Mouse (Mus musculus) liver, adult 2 months (tissue): ENCODE data around the gene Mei1. TPM values are rescaled to one million over a fixed set of nuclear protein-coding genes. Genes with fewer than 3 reads are reported as not detected.

Source experiments
- DNase-seq: peaks from one replicate; pipeline ENCODE4 v3.0.0-alpha.2; 2011; ENCODE audit warnings: low read depth, low spot score; ENCODE audit errors: extremely low read depth
- H3K27ac ChIP-seq: fragments of 200-500 bp; replicated peaks from 2 replicates; pipeline ENCODE4 v1.5.1; 2012; ENCODE audit warnings: low read depth, mild to moderate bottlenecking, control low read depth, inconsistent platforms, low read length; ENCODE audit not compliant: insufficient read depth
- H3K27me3 ChIP-seq: fragments of 200-500 bp; 2 replicates; pipeline ENCODE4 v1.6.1; 2012; ENCODE audit warnings: mild to moderate bottlenecking, moderate library complexity, low read length, inconsistent platforms; ENCODE audit not compliant: control insufficient read depth, insufficient read depth
- H3K36me3 ChIP-seq: fragments of 200-500 bp; 2 replicates; pipeline ENCODE4 v1.6.1; 2012; ENCODE audit warnings: low read length, inconsistent platforms; ENCODE audit not compliant: control insufficient read depth, insufficient read depth
- H3K4me1 ChIP-seq: fragments of 200-500 bp; 2 replicates; pipeline ENCODE4 v1.6.1; 2011; ENCODE audit warnings: low read length; ENCODE audit not compliant: control insufficient read depth, insufficient read depth
- H3K4me3 ChIP-seq: fragments of 200-500 bp; 2 replicates; pipeline ENCODE4 v1.5.1; 2011; ENCODE audit warnings: low read depth, mild to moderate bottlenecking, control low read depth, low read length, moderate library complexity; ENCODE audit not compliant: insufficient read depth
- H3K79me2 ChIP-seq: fragments of 200-500 bp; 2 replicates; pipeline ENCODE4 v1.6.1; 2012; ENCODE audit warnings: inconsistent platforms, mild to moderate bottlenecking, low read length, moderate library complexity; ENCODE audit not compliant: control insufficient read depth, insufficient read depth
- H3K9ac ChIP-seq: fragments of 200-500 bp; 2 replicates; pipeline ENCODE4 v1.6.1; 2012; ENCODE audit warnings: low read depth, mild to moderate bottlenecking, control low read depth, inconsistent platforms, low read length
- CTCF ChIP-seq: fragments of 200-500 bp; IDR thresholded peaks from 2 replicates; pipeline ENCODE4 v1.5.1; 2011; ENCODE audit warnings: low read depth, low read length, control low read depth
- POLR2A ChIP-seq: fragments of 200-500 bp; IDR thresholded peaks from 2 replicates; pipeline ENCODE4 v1.6.1; 2011; ENCODE audit warnings: low read length, control low read depth; ENCODE audit not compliant: insufficient read depth; ENCODE audit errors: extremely low read depth
- WGBS: fragments of 180-500 bp; shearing (Covaris S2); methylation state at CpG from one replicate; pipeline ENCODE4 v1.1.7; 2018; 5-methylcytosine and 5-hydroxymethylcytosine counted together
- polyA plus RNA-seq: library from polyadenylated mRNA; depleted of rRNA; stranded (reverse); fragments of >200 nt; gene quantifications from 2 replicates; pipeline ENCODE4 v1.2.3, GENCODE M21; 2012; rRNA removed
- total RNA-seq: library from RNA; depleted of rRNA; stranded (reverse); fragments of >200 nt; gene quantifications from 2 replicates; pipeline ENCODE4 v1.2.3, GENCODE M21; 2014; rRNA removed

The Mei1 gene
- total and polyA plus RNA-seq, 2 experiments = not detected

DNA sequence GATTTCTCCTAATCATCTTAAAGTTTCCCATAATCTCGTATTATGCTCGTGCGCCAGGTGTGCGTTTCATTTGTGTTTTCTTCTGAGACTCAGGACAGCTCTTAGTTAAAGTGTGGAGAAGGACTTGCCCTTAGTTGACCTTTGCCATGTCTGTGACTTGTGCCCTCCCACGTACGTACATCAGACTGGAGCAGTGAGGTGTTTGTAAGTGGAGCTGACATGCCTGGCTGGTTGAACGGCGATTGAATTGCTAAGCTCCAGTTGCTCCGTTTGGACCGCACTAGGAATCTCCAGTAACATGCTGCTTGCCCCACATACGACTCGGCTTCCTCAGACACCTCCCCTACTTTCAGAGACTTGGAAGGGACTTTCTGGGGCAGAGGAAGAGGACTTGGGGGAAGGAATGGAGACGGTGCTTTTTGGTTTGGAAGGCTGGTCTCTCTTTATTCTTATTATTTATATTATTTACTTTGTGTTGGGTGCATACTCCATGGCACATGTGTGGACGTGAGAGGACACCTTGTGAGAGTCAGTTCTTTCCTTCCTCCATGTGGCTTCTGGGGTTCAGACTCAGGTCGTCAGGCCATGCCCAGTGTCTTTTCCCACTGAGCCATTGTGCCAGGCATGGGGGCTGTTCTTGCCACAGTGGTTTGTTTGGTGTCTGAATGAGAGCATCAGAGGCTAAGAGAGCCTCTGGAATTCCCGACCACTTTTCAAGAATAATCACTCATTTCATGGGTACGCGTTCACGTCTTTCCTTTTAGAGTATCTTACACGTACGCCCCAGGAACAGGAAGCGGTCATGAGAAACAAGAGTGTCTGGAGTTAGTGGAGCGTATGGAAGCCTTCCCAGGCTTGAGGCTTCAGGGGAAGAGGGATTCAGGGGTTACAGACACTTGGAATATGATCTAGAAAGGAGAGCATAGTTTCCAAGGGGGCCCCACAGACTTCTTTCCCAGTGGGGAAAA is 97.7 kb downstream of the Mei1 start:
- Histone ChIP-seq H3K9ac (no peak overlapping the region), H3K4me3 (no peak overlapping the region), H3K4me1 (peaks cover 6% of the 10 kb centered on the region; the same call in 1 of the 2 replicates), H3K79me2 (peaks cover 18% of the 10 kb centered on the region; the same call in 1 of the 2 replicates), H3K27ac (no peak overlapping the region), H3K36me3 (peaks cover 4% of the 10 kb centered on the region; the same call in 1 of the 2 replicates), H3K27me3 (no peaks in the 10 kb centered on the region)
- no peak for TF ChIP-seq CTCF
- no peak for TF ChIP-seq POLR2A
- DNase-seq = no peak
- 72% methylated on average over 23 of the region's 23 CpGs for WGBS

DNA sequence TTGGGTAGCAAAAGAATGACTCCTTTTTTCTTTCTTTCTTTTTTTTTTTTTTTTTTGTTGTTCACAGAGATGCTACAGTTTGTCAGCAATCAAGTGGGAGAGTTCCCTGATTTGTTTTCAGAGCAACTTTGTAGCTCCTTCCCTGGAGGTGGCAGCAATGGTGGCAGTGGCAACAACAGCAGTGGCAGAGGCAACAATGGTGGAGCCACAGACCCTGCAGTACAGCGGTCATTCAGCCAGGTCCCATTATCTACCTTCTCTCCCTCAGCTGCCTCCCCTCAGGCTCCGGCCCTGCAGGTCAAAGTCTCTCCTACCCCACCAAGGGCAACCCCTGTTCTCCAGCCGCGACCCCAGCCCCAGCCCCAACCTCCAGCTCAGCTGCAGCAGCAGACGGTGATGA is 99.9 kb downstream of the Mei1 start:
- Histone ChIP-seq H3K4me3 (no peak overlapping the region), H3K79me2 (peaks cover 18% of the 10 kb centered on the region; the same call in 1 of the 2 replicates), H3K27ac (no peak overlapping the region), H3K27me3 (no peaks in the 10 kb centered on the region), H3K9ac (no peak overlapping the region), H3K36me3 (peaks cover 17% of the 10 kb centered on the region), H3K4me1 (peaks cover 6% of the 10 kb centered on the region; the same call in 1 of the 2 replicates)
- no peak for DNase-seq
- TF ChIP-seq POLR2A = no peak
- no peak for TF ChIP-seq CTCF
- WGBS = 83% methylated on average over 5 of the region's 5 CpGs

DNA sequence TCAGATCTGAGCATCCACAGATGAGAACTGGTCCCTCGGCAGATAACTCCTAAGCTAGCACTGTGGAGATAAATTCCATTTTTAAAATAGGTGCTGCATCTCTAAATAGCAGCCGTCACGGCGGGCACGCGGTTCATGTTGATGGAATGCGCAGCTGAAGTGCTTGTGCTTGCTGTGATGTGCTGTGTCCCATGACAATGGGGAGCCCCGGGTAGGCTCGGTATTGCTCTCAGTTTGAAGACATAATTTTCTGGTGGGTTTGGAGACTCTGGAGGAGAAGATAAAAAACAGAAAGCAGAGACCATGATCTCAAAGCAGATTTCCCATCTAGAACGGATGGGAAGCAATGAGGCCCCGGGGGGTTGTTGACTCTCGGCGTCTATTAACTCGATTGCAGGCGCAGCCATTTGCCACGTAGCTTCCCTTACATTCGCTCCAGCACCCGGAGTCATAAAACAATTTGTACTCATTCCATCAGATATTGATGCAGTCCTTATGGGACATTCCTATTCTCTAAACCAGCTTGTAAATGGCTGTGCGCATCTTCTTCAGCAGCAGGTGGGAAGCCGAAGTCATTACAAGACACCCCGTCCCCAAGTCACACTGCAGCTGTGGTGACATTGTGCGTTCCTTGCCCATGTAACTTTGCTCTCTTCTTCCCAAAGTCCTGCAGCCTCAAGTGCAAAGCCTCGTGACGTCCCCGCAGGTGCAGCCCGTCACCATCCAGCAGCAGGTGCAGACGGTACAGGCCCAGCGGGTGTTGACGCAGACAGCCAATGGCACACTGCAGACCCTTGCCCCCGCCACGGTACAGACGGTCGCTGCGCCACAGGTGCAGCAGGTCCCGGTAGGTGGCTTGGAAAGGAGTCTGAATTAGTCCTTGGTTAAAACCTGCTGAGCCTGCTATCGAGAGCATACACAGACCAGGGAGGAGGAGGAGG is 100.9 kb downstream of the Mei1 start:
- WGBS = 95% methylated on average over 36 of the region's 36 CpGs

GRCm38 (mm10) chr15:82172648-82173047 is 102.9 kb downstream of the Mei1 start:
- Histone ChIP-seq H3K9ac (no peak overlapping the region), H3K36me3 (peaks cover 33% of the 10 kb centered on the region), H3K27me3 (no peaks in the 10 kb centered on the region), H3K4me1 (no peaks in the 10 kb centered on the region), H3K4me3 (no peak overlapping the region), H3K27ac (no peak overlapping the region), H3K79me2 (peaks cover 7% of the 10 kb centered on the region; the same call in 1 of the 2 replicates)
- TF ChIP-seq CTCF (no peak), POLR2A (no peak)
- no peak for DNase-seq
- 89% methylated on average over 8 of the region's 8 CpGs for WGBS

More for the DNA sequence above, 100.9 kb downstream of the Mei1 start:
- Histone ChIP-seq H3K4me3 (no peak overlapping the region), H3K27ac (no peak overlapping the region), H3K9ac (no peak overlapping the region), H3K36me3 (peaks cover 24% of the 10 kb centered on the region), H3K79me2 (peaks cover 18% of the 10 kb centered on the region; the same call in 1 of the 2 replicates), H3K27me3 (no peaks in the 10 kb centered on the region), H3K4me1 (peaks cover 6% of the 10 kb centered on the region; the same call in 1 of the 2 replicates)
- DNase-seq = no peak
- TF ChIP-seq POLR2A = no peak
- TF ChIP-seq CTCF = no peak

DNA sequence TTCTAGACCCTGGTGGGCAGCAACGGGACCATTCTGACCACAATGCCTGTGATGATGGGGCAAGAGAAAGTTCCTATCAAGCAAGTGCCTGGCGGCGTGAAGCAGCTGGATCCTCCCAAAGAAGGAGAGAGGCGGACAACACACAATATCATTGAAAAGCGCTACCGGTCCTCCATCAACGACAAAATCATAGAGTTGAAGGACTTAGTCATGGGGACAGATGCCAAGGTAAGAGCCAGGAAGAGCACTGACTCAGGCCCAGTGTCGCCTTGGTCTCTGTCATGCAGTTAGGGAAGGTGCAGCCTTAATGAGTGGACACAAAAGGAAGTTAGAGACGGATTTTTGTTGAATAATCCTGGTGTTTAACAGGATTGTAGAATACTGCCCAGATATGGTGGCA is 105.3 kb downstream of the Mei1 start:
- 95% methylated on average over 9 of the region's 9 CpGs for WGBS
- Histone ChIP-seq H3K27me3 (no peaks in the 10 kb centered on the region), H3K27ac (no peak overlapping the region), H3K79me2 (no peaks in the 10 kb centered on the region), H3K4me3 (no peak overlapping the region), H3K36me3 (peaks cover 53% of the 10 kb centered on the region), H3K9ac (no peak overlapping the region), H3K4me1 (no peaks in the 10 kb centered on the region)
- TF ChIP-seq CTCF (no peak), POLR2A (no peak)
- DNase-seq = no peak

Other genes starting within 250 kb of the Mei1 start
- gene Tob2, start 211.2 kb upstream of the Mei1 start, total RNA-seq = 15.8 and 25.6 TPM in 2 replicates
- gene Tob2, start 211.2 kb upstream of the Mei1 start, polyA plus RNA-seq = 20.9 and 21.6 TPM in 2 replicates
- gene Phf5a, start 198.1 kb upstream of the Mei1 start, total RNA-seq = 12.3 and 15.6 TPM in 2 replicates
- 27.5 and 28.7 TPM in 2 replicates for gene Phf5a, start 198.1 kb upstream of the Mei1 start, polyA plus RNA-seq
- 170 and 187 TPM in 2 replicates for gene Aco2, start 197.7 kb upstream of the Mei1 start, total RNA-seq
- gene Aco2, start 197.7 kb upstream of the Mei1 start, polyA plus RNA-seq = 127 TPM in 2 replicates
- 6.4 and 7.3 TPM in 2 replicates for gene Polr3h, start 143.8 kb upstream of the Mei1 start, total RNA-seq
- 6.8 and 8.3 TPM in 2 replicates for gene Polr3h, start 143.8 kb upstream of the Mei1 start, polyA plus RNA-seq
- gene Csdc2, start 133.2 kb upstream of the Mei1 start, total RNA-seq = 0.09 and 0.13 TPM in 2 replicates
- 0.35 and 0.80 TPM in 2 replicates for gene Csdc2, start 133.2 kb upstream of the Mei1 start, polyA plus RNA-seq
- gene Pmm1, start 109.1 kb upstream of the Mei1 start, total RNA-seq = 3.6 and 3.7 TPM in 2 replicates
- gene Pmm1, start 109.1 kb upstream of the Mei1 start, polyA plus RNA-seq = 4.9 and 6.8 TPM in 2 replicates
- not detected in 2 replicates for gene 1700029P11Rik, start 89.5 kb upstream of the Mei1 start, total RNA-seq
- gene 1700029P11Rik, start 89.5 kb upstream of the Mei1 start, polyA plus RNA-seq = not detected in 2 replicates
- gene Xrcc6, start 82.2 kb upstream of the Mei1 start, total RNA-seq = 18.2 and 22.8 TPM in 2 replicates
- 8.5 and 8.9 TPM in 2 replicates for gene Xrcc6, start 82.2 kb upstream of the Mei1 start, polyA plus RNA-seq
- gene Desi1, start 36.1 kb upstream of the Mei1 start, total RNA-seq = 6.6 and 10.1 TPM in 2 replicates
- gene Desi1, start 36.1 kb upstream of the Mei1 start, polyA plus RNA-seq = 28.7 and 31.1 TPM in 2 replicates
- 23.3 and 26.2 TPM in 2 replicates for gene Snu13, start 22.4 kb upstream of the Mei1 start, total RNA-seq
- gene Snu13, start 22.4 kb upstream of the Mei1 start, polyA plus RNA-seq = 23.1 and 25.4 TPM in 2 replicates
- not detected in 2 replicates for gene 4930407I10Rik, start 10.8 kb upstream of the Mei1 start, total RNA-seq
- gene 4930407I10Rik, start 10.8 kb upstream of the Mei1 start, polyA plus RNA-seq = not detected in 2 replicates
- 1.3 and 1.8 TPM in 2 replicates for gene Ccdc134, start 57.9 kb downstream of the Mei1 start, total RNA-seq
- gene Ccdc134, start 57.9 kb downstream of the Mei1 start, polyA plus RNA-seq = 5.2 and 8.2 TPM in 2 replicates
- 16.5 and 25.0 TPM in 2 replicates for gene Srebf2, start 77.2 kb downstream of the Mei1 start, total RNA-seq
- gene Srebf2, start 77.2 kb downstream of the Mei1 start, polyA plus RNA-seq = 66.3 and 71.2 TPM in 2 replicates
- 0.09 and 0.47 TPM in 2 replicates for gene Shisa8, start 142.8 kb downstream of the Mei1 start, total RNA-seq
- gene Shisa8, start 142.8 kb downstream of the Mei1 start, polyA plus RNA-seq = 0.07 and 0.77 TPM in 2 replicates
- 0.28 and 0.54 TPM in 2 replicates for gene Tnfrsf13c, start 154.4 kb downstream of the Mei1 start, total RNA-seq
- 0.17 and 0.34 TPM in 2 replicates for gene Tnfrsf13c, start 154.4 kb downstream of the Mei1 start, polyA plus RNA-seq
- gene Cenpm, start 174.8 kb downstream of the Mei1 start, total RNA-seq = 3.0 and 3.7 TPM in 2 replicates
- gene Cenpm, start 174.8 kb downstream of the Mei1 start, polyA plus RNA-seq = 11.5 and 17.4 TPM in 2 replicates
- 0.18 TPM in 1 of 2 replicates, not detected in the other for gene 1500009C09Rik, start 182.4 kb downstream of the Mei1 start, total RNA-seq
- not detected in 2 replicates for gene 1500009C09Rik, start 182.4 kb downstream of the Mei1 start, polyA plus RNA-seq
- 0.09 and 0.13 TPM in 2 replicates for gene Sept3, start 204.9 kb downstream of the Mei1 start, total RNA-seq
- gene Sept3, start 204.9 kb downstream of the Mei1 start, polyA plus RNA-seq = 0.04 and 0.16 TPM in 2 replicates
- gene Wbp2nl, start 229.0 kb downstream of the Mei1 start, total RNA-seq = not detected in 2 replicates
- not detected in 2 replicates for gene Wbp2nl, start 229.0 kb downstream of the Mei1 start, polyA plus RNA-seq